Mouse (Mus musculus): ENCODE data around the gene Cyp4a32. TPM values are rescaled to one million over a fixed set of nuclear protein-coding genes. Genes with fewer than 3 reads are reported as not detected.
A peak's percentile ranks its signal among the peaks of the same experiment; 100 is the strongest.
"Not testable (repeated sequence)": the region's sequence is repeated elsewhere in the genome, so short reads cannot be mapped to it uniquely, and the experiment has no call there.

The Cyp4a32 gene
- total RNA-seq, 2 experiments from 2014 or later, result not detected

DNA sequence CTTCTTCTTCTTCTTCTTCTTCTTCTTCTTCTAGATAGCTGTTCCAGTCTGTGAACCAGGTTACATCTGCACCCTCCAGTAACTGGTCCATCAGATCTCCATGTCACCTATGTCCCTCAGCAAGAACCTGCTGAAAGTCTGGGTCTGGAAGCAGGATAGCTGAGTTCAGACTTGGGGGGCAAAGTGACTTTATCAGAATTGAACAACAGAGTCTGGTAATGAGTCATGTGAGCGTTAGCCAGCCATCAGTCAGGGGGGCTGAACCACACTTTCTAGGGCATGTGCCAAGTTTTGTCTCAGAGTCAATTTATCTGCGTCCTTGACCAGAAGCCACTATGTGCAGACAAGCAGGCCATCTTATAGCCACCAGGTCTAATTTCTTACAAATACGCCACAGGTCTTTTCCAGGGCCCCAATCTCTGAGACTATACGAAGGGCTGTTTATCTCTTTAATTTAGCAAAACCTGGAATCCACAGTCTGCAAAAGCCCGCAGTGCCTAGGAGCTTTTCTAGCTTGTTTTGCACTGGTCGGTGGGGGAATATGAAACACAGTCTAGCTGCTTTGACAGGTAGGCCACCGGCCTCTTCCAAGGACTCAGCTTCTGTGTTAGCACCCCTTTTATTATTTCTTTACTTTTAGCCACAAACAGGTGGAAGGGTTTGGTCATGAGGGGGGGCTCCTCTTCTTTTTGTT lies 55.2 kb downstream of the Cyp4a32 start:
- DNase-seq (ENCODE audit: low spot score in 2 of 2); intact Hi-C loops (cut with DNase I): not testable (repeated sequence)

DNA sequence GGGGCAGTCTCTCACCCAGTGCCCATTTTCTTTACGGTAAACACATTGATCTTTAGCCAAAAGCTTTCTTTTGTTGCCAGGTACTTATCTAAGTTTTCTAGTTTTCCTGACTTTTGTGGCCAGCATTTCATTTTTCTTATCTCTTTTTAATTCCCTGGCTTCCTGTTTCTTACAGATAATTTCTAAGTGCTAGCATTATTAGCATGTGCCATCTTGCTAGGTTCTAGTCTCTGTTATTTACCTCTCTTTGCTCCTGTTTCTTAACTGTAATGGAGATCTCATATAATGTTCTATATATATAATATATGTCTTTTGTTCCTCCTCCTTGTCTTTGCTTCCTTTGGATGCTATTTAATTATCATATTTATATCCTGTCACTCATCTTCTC lies 55.8 kb downstream of the Cyp4a32 start:
- intact Hi-C loops (cut with DNase I); DNase-seq (ENCODE audit: low spot score in 2 of 2): not testable (repeated sequence)

DNA sequence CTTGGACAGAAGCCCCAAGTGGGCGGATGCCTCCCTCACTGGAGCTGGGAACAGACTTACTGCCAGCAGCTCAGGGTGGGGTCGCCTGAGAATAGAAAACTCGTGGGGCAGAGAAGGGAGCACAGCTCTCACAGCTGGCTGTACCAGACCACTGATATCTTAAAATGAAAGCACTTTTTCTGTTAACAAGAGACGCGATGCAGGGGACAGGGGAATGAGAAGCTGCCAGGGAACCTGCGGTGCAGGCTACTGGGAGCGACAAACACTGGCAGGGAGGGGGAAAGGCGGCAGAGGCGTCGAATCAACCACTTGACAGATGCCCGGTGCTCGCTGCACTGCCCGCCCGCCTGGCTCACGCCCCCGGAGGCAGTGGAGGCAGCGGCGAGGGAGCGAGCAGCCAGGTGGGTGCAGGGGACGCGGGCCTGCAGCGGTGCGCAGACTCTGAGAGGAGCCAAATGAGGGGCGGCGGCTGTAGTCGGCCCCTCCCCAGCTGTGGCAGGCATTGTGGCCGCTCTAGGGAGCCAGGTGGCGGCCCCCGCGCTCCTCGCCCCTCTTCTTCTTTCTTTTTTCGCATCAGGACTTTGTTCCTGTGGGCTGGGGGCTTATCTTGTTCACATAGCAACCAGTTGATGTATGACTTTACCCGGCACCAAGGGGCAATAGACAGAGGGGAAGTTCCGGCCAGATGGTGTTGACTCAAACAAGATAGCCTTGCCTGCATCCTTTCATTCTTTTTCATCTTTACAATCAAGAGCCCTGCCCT lies 56.5 kb downstream of the Cyp4a32 start:
- DNase-seq (ENCODE audit: low spot score in 2 of 2), result peak; percentile 22 to 33
- intact Hi-C loops (cut with DNase I), result no loop called here

DNA sequence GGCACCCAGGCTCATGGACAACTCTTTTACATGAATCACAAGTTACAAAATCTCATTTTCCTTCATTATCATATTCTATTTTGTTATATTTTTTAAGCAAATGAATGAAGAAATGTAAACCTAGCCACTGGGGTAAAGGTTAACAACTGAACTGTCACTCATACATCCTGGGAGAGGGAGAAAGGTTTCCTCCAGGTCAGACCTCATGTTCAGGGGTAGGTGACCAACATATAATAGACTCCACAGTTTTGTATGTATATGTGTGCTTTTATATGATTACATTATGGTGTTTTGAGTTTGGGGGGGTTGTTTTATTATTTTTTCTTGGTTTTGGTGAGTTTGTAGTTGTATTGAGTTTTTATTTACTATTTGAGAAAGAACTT lies 57.1 kb downstream of the Cyp4a32 start:
- DNase-seq (ENCODE audit: low spot score in 2 of 2), result no peak
- intact Hi-C loops (cut with DNase I), result no loop called here

DNA sequence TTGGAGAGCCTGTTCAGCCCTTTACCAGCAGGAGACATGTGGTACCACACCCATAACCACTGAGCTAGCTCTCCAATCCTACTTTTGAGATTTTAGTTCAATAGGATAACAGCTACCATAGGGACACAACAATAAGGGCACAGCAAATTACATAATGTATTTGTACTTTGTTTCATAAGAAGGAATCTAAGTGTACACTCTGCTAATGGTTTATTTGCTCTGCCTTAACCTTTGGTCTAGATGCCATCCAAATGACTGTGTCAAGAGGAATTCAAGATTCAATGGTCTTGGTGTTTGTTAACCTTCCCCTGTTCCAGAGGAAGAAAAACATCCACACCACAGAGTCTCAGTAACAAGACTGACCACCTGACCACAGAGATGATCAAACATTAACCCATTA lies 58.4 kb downstream of the Cyp4a32 start:
- DNase-seq (ENCODE audit: low spot score in 2 of 2), result no peak
- intact Hi-C loops (cut with DNase I), result no loop called here

Other genes starting within 250 kb of the Cyp4a32 start
- under 1 TPM in 1 of 2 experiments, not detected in 1; 0.13 TPM for gene Cyp4a12b, start 189.3 kb upstream of the Cyp4a32 start, total RNA-seq (2021)
- gene Cyp4a30b, start 148.4 kb upstream of the Cyp4a32 start, total RNA-seq (2021), result not detected
- gene Cyp4a14, start 104.8 kb upstream of the Cyp4a32 start, total RNA-seq (2021), result not detected
- not detected for gene Cyp4a10, start 82.7 kb upstream of the Cyp4a32 start, total RNA-seq (2021)
- not detected for gene Cyp4a31, start 37.3 kb upstream of the Cyp4a32 start, total RNA-seq (2021)
- gene Cyp4b1, start 46.8 kb downstream of the Cyp4a32 start, total RNA-seq (2021), result 1 to 10 TPM; 2.7 TPM
- 10 to 100 TPM; 44.1 to 45.9 TPM for gene Efcab14, start 136.8 kb downstream of the Cyp4a32 start, total RNA-seq (2021)
- gene Tex38, start 180.0 kb downstream of the Cyp4a32 start, total RNA-seq (2021), result under 1 TPM; 0.46 to 0.59 TPM
- gene Atpaf1, start 183.8 kb downstream of the Cyp4a32 start, total RNA-seq (2021), result 10 to 100 TPM; 39.2 to 42.3 TPM
- gene Mob3c, start 227.1 kb downstream of the Cyp4a32 start, total RNA-seq (2021), result 1 to 10 TPM; 3.1 TPM
- 10 to 100 TPM; 40.0 to 45.7 TPM for gene Mknk1, start 238.2 kb downstream of the Cyp4a32 start, total RNA-seq (2021)

Measured in left cerebral cortex, postnatal 14 days (tissue).